Mouse (Mus musculus): ENCODE data around the gene Igfbp7.

The Igfbp7 gene

DNA sequence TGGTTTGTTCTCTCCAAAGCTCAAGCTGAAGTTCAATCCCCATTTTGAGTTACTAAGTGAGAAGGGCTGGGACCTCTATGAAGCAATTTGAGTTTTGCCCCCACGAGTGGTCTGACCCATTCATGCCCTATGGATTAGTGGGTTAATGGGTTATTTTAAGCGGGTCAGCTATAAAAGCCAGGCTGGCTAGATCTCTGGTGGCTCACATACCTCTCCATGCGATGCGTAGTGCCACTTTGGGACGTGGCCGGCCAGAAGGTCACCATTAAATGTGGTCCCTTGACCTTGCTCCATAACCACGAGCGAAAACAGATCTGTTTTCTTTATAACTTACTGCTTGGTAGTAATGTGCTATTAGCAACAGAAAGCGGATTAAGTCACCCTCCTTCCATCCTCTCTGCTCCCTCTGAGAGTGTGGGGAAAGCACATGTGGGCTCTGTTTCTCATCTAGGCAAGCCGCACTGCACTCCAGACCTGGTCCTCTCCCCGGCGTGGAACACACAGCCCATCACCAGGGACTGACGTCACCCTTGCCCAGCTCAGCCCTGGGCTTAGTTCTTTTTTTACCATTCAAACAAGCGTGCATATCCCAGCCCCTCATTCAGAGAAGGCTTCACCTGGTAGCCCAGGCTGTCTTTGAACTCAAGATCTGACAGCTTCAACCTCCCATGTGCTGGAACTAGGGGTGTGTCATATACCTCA lies 28.3 kb downstream of the Igfbp7 start:
- CTCF ChIA-PET: interaction anchor here (0.6 kb wide), 1 partner anchor 56 kb away, joined by 5 read pairs; no protein-coding TSS in a partner anchor

DNA sequence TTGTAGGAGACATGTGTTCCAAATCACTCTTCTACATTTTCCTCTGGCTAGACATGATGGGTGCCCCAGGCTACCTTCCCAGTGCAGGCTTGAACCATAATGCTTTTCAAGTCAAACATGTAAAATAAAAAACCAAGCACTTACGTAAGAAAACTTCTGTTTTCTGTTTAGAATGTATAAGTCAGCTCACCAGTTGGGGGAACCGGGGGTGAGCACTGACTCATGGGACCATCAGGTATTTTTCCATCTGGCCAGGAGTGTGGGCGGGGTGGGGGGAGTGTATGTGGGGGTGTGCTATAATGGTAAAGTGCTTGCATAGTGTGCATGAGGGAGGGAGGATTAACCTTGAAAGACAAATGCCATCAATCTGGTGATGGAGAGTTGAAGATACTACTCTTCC lies 29.8 kb downstream of the Igfbp7 start:
- CTCF ChIA-PET: no interaction called here

DNA sequence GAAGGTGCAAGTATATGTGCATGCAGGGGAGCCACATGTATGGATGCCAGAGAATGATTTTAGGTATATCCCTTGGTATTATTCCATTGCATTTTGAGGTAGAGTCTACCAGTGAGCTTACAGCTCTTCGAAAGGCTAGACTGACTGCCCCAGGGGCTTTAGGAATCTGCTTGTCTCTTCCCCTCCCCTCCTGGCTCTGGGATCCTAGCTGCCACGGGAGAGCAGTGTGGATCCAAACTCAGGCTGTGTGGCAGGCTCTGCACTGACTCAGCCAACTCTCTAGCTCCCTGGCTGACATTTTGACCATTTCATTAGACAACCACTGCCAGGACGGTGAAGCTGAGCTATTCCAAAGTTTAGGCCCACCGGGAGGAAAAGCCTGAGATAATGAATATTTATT lies 32.3 kb downstream of the Igfbp7 start:
- CTCF ChIA-PET: no interaction called here

GRCm38 (mm10) chr5:77374945-77375344 lies 32.9 kb downstream of the Igfbp7 start:
- CTCF ChIA-PET: no interaction called here

- CTCF ChIA-PET: no interaction called here
Observed at GRCm38 (mm10) chr5:77372778-77373177, 35.1 kb downstream of the Igfbp7 start.

GRCm38 (mm10) chr5:77372242-77372641 lies 35.6 kb downstream of the Igfbp7 start:
- CTCF ChIA-PET: no interaction called here

DNA sequence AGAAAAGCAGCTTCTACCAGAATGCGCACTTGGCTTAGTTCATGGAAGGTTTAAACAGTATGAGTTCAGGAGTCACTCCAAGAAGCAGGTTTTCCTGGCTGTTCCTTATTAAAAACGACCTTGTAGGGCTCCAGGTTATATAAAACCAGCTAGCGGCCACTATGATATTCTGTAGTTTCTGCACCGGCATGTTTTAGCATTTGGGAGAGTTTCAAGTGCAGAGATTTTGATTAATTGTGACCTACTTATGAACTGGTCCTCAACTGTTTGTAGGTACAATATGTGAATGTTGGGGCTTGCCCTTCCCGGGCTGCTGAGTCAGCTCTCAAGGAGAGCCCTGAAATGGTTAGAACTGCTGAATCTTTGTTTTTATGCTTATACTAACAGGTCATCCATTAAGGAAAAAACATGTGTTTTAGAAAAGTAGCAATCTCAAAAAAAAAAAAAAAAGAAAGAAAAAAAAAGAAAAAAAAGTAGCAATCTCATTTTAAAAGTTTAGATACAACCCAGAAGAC lies 37.4 kb downstream of the Igfbp7 start:
- CTCF ChIA-PET: interaction anchor here (0.7 kb wide), 1 partner anchor 130 kb away, joined by 7 read pairs; no protein-coding TSS in a partner anchor

DNA sequence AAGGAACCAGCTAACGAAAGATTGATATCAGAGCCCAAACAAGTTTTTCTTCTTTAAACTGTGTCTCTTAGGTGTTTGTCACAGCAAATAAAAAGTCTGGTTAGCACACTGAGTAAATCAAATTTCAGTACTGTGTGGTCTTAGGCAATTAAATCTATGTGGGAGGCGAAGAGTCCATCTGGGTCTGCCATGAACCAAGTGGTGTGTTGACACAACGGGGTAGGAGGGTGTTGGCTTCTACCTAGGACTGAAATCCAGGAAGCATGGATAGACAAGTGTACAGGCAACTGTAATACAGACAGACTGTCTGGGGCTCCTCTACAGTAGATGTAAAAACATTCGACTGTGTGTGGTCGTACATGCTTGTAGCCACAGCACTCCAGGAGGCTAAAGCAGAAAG lies 38.4 kb downstream of the Igfbp7 start:
- CTCF ChIA-PET: interaction anchor here (0.7 kb wide), 1 partner anchor 131 kb away, joined by 7 read pairs; no protein-coding TSS in a partner anchor

- CTCF ChIA-PET: no interaction called here
Observed at GRCm38 (mm10) chr5:77368194-77368593, 39.6 kb downstream of the Igfbp7 start.

GRCm38 (mm10) chr5:77367682-77368081 lies 40.2 kb downstream of the Igfbp7 start:
- CTCF ChIA-PET: no interaction called here

- CTCF ChIA-PET: no interaction called here
Observed at GRCm38 (mm10) chr5:77367145-77367544, 40.7 kb downstream of the Igfbp7 start.

DNA sequence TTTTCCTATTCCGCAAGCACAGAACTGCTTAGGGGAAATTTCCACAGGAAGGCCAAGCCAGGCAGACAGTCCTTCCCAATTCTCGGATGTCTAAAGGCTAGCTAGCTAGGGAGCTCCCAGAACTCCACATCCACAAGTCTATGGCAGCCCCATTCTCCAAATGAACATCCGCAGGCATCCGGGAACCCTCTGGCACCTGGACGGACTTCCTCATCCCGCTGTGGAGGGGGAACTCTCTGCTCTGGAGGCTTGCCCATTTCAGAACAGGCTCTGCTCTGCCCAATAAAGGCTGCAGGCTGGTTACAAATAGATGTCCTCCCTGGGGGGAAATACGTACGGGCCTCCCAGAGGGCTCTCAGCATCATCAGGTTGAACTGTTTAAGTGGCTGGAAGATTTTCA lies 41.5 kb downstream of the Igfbp7 start:
- CTCF ChIA-PET: no interaction called here

DNA sequence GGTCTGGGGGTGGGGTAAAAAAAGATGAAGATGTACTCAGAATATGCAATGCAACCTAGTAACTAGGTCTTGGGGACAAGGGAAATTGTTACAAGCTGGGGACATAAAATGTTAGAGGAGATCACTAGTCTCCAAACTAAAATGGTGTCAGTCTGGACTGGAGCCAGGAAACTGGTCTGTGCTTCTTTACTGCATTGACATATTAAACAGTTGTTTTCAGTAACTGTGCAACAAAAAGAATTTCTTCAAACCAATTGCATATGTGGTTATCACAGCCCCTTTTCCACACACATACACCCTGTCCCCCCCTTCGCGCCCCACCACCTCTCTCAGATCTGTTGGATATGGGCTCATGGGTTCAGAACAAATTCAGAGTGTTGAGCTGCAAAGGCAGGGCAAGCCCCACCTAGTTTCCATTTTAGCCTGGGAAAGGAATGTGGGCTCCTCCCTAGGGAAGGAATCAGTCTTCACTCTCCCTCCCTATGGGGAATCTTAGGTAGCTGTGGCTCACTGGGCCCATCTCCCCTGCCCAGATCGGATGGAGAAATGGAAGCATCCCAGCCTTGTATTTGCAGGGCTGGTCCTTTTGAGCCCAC lies 43.3 kb downstream of the Igfbp7 start:
- CTCF ChIA-PET: interaction anchor here (1.8 kb wide), 1 partner anchor 10 kb away, joined by 4 read pairs; no protein-coding TSS in a partner anchor

GRCm38 (mm10) chr5:77363650-77364049 lies 44.2 kb downstream of the Igfbp7 start:
- CTCF ChIA-PET: interaction anchor here (1.8 kb wide), 1 partner anchor 9 kb away, joined by 4 read pairs; no protein-coding TSS in a partner anchor

GRCm38 (mm10) chr5:77362120-77362519 lies 45.7 kb downstream of the Igfbp7 start:
- CTCF ChIA-PET: interaction anchor here (0.6 kb wide), 1 partner anchor 9 kb away, joined by 4 read pairs; no protein-coding TSS in a partner anchor

DNA sequence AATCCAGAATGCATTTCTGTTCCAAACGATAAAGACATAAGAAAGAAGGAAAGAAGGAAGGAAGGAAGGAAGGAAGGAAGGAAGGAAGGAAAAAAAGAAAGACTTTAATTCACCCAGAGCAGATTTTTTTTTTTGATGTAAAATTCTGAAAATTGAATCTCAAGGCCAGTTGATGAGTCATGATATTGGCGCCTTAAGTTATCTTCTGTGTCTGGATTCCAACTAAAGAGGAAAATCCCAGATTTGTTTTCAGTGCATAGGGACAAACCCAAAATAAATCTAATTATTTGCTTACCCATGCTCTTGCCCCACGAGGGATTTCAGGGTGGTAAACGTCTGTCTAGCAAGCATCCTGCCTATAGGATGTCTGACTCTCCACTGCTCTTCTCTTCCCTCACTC lies 46.8 kb downstream of the Igfbp7 start:
- CTCF ChIA-PET: no interaction called here

DNA sequence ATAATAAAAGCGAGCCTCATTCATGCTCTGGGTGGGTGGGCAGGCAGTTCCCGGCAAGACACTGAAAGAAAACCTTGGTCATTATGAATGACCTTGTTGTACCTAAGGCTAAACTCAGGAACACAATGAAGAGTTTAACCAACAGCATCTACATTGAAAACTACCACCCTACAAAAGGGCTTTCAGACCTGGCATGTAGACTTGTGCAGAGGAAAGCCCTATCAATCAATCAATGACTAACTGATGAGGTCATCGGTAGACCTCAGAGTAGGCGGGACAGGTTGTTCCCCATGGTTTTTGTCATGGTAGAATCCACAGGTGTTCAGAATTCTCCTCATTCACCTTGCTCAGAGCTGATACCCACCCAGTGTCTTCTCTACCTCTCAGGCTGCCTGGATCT lies 47.9 kb downstream of the Igfbp7 start:
- CTCF ChIA-PET: no interaction called here

- CTCF ChIA-PET: interaction anchor here (0.7 kb wide), 1 partner anchor 60 kb away, joined by 4 read pairs; no protein-coding TSS in a partner anchor
Observed at GRCm38 (mm10) chr5:77358347-77358746, 49.5 kb downstream of the Igfbp7 start.

DNA sequence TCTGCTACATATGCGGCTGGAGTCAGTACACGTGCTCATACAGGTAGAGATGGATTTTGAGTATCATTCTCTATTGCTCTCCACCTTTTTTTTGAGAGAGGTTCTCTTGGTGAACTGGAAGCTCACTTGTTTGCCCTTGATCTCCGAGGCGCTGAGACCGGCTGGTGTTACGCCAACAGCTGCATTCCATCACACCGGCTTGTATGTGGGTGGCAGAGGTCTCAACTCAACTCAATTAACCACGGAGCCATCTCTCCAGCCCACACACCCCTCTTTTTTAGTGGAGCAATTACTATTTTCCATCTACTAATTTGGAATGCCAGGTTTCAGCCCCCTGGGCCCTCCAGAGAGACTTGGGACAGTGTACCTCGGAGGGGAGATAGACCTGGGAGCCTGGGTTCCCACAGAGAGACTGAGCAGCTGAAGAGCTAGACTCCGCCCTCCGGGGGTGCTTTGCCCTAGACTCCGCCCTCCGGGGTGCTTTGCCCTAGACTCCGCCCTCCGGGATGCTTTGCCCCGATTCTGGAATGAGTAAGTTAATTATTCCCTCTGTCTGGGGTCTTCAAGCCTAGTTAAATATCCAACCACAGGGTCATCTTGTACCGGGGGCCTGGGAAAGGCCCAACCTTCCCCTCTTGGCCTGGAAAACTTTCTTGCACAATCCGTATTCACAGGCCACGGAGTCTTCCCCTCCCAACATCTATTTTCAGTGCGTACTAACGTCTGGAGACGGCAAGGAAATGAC lies 50.3 kb downstream of the Igfbp7 start:
- CTCF ChIA-PET: no interaction called here

DNA sequence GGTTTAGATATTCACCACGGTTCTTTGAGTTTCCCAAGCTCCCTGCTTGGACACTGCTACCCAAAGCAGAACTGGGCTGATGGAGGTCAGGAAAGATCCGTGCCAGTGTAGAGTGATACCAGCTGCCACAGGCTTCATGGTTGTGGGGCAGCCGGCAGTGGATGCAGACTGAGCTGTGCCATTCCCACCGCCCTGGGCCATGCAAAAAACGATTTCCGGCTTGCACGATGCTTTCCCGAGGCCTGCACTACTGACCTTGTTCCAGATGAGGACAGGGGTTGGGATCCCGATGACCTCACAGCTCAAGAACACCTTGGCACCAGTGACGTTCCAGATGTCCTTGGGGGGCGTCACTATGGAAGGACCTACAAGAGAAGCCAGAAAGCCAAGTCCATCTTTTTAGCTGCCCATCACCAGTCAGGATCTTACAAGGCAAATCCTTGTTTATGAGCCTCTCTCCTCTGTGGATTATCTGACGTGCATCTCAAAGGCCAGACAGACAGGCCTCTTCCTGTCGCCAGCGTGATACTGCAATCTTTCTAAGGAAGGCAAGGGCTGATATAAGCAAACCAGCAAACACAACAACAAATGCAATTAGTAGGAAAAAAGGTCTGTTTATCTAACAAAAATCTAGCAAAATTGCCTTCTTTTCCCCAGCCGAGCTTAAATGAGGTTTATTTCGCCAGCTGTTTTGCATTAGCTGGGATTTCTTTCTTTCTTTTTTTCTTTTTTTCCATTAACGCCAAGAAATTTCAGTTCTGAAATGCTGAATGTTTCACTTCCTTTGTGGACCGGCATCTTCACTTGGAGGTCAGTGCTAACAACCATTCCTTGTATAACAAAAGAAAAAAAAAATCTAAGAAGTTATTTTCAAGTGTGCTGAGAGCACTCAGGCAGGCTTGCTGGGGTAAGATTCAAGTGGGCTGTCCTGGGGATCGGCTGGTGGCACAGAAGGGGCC lies 52.3 kb downstream of the Igfbp7 start:
- CTCF ChIA-PET: interaction anchor here (1.6 kb wide), 1 partner anchor 8 kb away, joined by 4 read pairs; no protein-coding TSS in a partner anchor

DNA sequence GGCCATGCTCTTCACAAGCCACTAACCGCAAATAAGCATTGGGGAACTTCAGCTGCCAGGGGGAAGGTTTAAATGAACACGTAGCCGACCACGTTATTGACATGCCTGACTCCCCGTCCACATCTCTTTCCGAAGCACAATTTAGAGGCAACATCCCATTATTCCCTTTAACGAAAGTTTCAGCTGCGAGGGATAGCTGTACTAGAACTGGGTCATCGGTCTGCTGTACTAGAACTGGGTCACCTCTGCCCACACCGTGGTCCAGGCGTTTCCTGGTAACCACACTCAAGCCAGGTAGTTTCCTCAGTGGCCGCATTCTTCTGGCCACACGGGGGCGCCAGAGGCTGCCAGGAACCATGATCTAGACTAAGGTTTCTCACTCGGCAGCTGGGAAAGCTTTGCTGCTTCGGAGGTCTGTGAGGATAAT lies 53.5 kb downstream of the Igfbp7 start:
- CTCF ChIA-PET: interaction anchor here (1.6 kb wide), 1 partner anchor 9 kb away, joined by 4 read pairs; no protein-coding TSS in a partner anchor
